Mouse (Mus musculus) embryonic stem cell, embryonic (primary cell): Measurements from ENCODE around the gene Prdx6.

Source experiments
- CTCF ChIA-PET, 4 experiments: fragments of 300-600 bp in 2 of 4; fragments of 350-600 bp in 2 of 4; sonication (Branson Sonifier 250); formaldehyde crosslinking; loops; one replicate each; lab custom pipeline; 2022; ENCODE audit warnings: inconsistent platforms in 2 of 4; lab: Charles Lee
- POLR2A ChIA-PET, 4 experiments: fragments of 300-600 bp in 2 of 4; fragments of 350-600 bp in 2 of 4; sonication (Branson Sonifier 250); formaldehyde crosslinking; loops; one replicate each; lab custom pipeline; 2022; ENCODE audit warnings: antibody characterized with exemption in 4 of 4, inconsistent platforms in 1 of 4; lab: Charles Lee

The Prdx6 gene

DNA sequence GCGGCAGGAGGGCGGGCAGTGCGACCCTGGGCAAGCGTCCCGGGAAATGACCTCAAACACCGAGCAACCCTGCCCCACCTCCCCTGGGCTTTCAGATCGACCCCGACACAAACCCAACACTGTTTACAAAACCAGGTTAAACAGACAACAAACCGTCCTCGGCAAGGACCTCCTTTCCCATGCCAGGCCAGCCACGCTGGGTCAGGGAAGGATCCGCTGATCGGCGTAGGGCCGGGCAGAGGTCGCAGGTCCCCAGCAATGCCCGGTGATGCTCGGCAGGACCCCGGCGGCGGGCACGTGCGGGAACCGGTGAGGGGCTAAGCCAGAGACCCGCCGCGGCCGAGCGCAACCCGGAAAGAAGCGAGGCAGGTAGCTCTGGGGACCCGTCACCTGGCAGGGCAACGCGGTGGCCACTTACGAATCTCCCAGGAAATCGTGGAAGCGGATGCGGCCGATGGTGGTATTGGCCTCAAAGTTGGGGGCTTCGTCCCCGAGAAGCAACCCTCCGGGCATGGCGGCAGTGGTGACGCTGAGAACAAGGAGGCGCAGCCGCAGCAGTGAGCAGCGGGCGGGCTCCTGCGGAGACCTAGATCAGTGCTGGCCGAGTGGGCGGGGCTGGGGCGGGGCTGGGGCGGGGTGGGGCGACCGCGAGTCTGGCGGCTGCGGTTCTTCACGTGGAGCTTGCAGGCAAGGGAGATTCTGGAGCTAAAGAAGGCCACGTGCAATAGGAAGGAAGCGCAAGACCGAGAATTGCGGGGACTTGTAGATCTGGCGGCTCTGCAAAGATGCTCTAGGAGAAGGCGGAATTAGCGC lies at the start of gene Prdx6:
TSS of gene Prdx6 (minus strand) at position 616 of the 813 bp plus-strand sequence.
- CTCF ChIA-PET: interaction anchor here in 2 of 4 experiments (0.5 to 1.2 kb wide), 6 partner anchors 12 to 1405 kb away, joined by 3 to 5 read pairs (median 3); no protein-coding TSS in a partner anchor
- POLR2A ChIA-PET: interaction anchor here (0.5 to 10.5 kb wide), 53 partner anchors 8 to 626 kb away, joined by 3 to 156 read pairs (median 4); partner anchors contain the start of genes Zbtb37 (in 3 of the 4), Rc3h1 (in 2 of the 4), Ankrd45 (in 1 of the 4) and Klhl20 (in 1 of the 4)

- POLR2A ChIA-PET: interaction anchor here in 2 of 4 experiments (0.6 to 1.7 kb wide), 4 partner anchors 19 to 147 kb away, joined by 3 to 7 read pairs (median 4); partner anchors contain the start of gene Prdx6 (in 1 of the 2)
- CTCF ChIA-PET: interaction anchor here in 1 of 4 experiments (2.3 kb wide), 1 partner anchor 74 kb away, joined by 7 read pairs; no protein-coding TSS in a partner anchor
Measured at GRCm38 (mm10) chr1:161288256-161288655, 37.2 kb upstream of the Prdx6 start.

DNA sequence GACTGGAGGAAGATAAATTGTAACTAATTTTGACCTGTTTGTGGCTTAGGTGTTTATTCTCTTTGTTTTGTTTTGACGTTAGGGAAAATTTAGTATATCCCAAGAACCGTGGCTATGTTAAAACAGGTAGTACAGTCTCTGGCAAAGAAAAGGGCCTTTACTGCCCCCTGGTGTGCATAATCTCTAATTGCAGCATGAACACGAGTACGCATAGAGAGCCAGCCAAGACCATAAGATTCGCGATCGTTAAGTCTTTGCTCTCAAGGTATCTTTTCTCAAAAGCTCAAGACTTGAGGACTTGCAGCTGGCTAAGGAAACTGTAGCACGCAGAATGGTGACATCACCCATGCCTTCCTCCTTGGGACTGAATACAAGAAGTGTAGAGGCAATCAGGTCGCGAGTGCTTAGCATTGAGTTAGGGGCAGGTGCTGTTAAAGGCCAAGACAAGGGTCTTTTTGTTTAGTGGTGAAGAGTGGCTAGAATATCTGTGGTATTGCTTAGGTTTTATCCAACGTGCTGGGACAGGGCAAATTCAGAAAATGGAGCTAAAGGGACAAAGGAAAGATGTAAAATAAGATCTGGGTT lies 35.8 kb upstream of the Prdx6 start:
- ChIA-PET POLR2A (interaction anchor here in 3 of 4 experiments (0.9 to 2.0 kb wide), 9 partner anchors 16 to 91 kb away, joined by 3 to 9 read pairs (median 4); partner anchors contain the start of gene Prdx6 (in 2 of the 3)), CTCF (interaction anchor here (0.5 to 2.3 kb wide), 12 partner anchors 10 to 91 kb away, joined by 3 to 8 read pairs (median 3); no protein-coding TSS in a partner anchor)

DNA sequence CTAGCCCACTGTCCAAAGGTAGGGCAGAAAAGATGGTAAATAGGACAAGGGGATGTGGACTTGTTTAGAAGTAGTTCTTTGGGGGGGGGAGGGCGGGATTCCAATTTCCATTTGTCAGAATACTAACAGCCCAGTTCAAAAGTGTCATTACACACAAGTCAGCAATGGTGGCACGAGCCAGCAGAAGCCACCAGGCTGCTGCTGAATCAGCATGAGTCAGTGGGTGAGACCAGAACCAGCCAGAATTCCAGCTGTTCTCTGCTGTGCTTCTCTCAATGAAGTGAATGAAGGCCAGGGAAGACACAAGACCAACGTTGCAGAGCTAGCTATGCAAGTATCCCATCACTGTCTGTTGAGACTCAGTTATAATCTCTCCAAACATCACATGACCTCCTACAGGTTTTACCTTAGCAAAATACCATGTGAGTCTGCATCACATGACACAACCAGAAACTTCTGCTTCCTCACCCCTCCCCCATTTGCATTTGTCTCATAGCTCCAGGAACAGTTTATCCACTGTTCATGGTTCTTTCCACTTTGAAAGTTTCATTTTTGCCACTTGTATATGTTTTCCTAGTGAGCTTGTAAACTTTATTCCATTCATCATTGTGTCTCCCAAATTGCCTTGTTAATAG lies 30.2 kb upstream of the Prdx6 start:
- POLR2A ChIA-PET: interaction anchor here in 1 of 4 experiments (1.1 to 1.4 kb wide), 3 partner anchors 10 to 45 kb away, joined by 3 to 4 read pairs (median 4); no protein-coding TSS in a partner anchor
- CTCF ChIA-PET: no interaction called here

DNA sequence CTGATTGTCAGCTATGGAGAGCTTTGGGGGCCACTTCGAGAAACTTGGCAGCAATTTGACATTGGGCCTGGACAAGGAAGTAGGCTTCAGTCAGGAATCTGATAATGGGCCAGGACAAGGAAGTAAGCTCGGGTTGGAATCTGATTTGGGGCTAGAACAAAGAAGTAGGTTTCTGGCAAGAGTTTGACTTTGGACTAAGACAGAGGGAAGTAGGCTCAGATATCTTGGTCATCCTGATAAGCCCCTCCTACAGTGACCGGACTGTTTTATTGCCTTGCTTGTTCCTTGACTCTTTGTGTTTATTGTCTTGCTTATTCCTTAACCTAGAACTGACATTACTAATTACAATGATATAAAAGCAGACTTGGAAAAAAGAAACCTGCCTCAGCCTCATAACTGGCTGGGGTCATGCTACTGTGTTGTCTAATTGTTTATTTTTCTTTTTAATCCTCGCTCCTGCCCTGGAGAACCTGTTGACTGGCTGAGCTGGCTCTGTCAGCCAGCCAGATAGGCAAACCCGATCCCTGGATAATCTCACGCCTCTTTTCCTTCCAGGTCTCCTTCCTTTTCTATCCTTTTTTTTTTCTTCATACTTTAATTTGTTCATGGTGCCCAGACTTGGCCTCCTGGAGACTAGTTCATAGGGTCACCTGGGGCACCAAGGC lies 28.4 kb upstream of the Prdx6 start:
- POLR2A ChIA-PET: interaction anchor here in 2 of 4 experiments (0.7 to 1.9 kb wide), 3 partner anchors 8 to 28 kb away, joined by 3 to 7 read pairs (median 4); partner anchors contain the start of gene Prdx6 (in 2 of the 2)
- CTCF ChIA-PET: no interaction called here

DNA sequence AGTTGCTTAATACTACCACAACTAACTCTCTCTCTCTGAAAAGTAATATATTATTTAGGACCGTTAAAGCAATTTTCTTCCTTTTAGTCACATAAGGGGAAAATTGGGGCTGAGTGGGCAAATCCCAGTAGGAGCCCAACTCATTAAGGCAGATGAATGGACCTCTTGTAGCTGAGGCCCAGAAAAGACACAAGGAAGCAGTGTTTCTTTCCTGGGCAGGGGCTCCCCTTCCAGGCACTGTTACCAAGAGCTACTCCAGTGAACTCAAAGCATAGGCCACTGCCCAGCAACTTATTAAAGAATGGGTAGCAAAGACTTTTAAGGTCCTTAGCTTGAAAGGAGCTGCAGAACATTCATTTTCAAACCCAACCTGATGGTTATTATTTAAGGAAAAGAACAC lies 22.5 kb upstream of the Prdx6 start:
- POLR2A ChIA-PET: interaction anchor here in 1 of 4 experiments (0.7 to 3.3 kb wide), 3 partner anchors 22 to 532 kb away, joined by 3 to 12 read pairs (median 9); partner anchors contain the start of gene Prdx6

GRCm38 (mm10) chr1:161271461-161271810 lies 20.4 kb upstream of the Prdx6 start:
- CTCF ChIA-PET: interaction anchor here (0.7 to 1.8 kb wide), 6 partner anchors 15 to 76 kb away, joined by 3 to 7 read pairs (median 5); no protein-coding TSS in a partner anchor
- POLR2A ChIA-PET: interaction anchor here (0.6 to 7.7 kb wide), 28 partner anchors 9 to 1540 kb away, joined by 3 to 124 read pairs (median 5); partner anchors contain the start of genes Prdx6 (in 3 of the 4), Rc3h1 (in 2 of the 4) and Zbtb37 (in 2 of the 4)

More for the DNA sequence above, 22.5 kb upstream of the Prdx6 start:
- CTCF ChIA-PET: no interaction called here

- CTCF ChIA-PET: interaction anchor here (0.5 to 1.8 kb wide), 8 partner anchors 14 to 698 kb away, joined by 3 to 9 read pairs (median 5); partner anchors contain the start of gene Pigc (in 1 of the 4)
Measured at GRCm38 (mm10) chr1:161270776-161271460, 19.9 kb upstream of the Prdx6 start.

GRCm38 (mm10) chr1:161269346-161269745 lies 18.3 kb upstream of the Prdx6 start:
- POLR2A ChIA-PET: interaction anchor here in 3 of 4 experiments (0.7 to 7.7 kb wide), 13 partner anchors 12 to 235 kb away, joined by 3 to 124 read pairs (median 5); partner anchors contain the start of genes Prdx6 (in 3 of the 3) and Zbtb37 (in 1 of the 3)
- CTCF ChIA-PET: interaction anchor here in 1 of 4 experiments (0.7 kb wide), 1 partner anchor 462 kb away, joined by 4 read pairs; no protein-coding TSS in a partner anchor

More at GRCm38 (mm10) chr1:161270776-161271460, 19.9 kb upstream of the Prdx6 start:
- POLR2A ChIA-PET: interaction anchor here (0.6 to 7.7 kb wide), 34 partner anchors 9 to 1541 kb away, joined by 3 to 124 read pairs (median 4); partner anchors contain the start of genes Prdx6 (in 3 of the 4), Rc3h1 (in 2 of the 4) and Zbtb37 (in 2 of the 4)

GRCm38 (mm10) chr1:161268884-161269283 lies 17.9 kb upstream of the Prdx6 start:
- ChIA-PET POLR2A (interaction anchor here in 3 of 4 experiments (0.5 to 7.7 kb wide), 14 partner anchors 11 to 234 kb away, joined by 3 to 124 read pairs (median 4); partner anchors contain the start of genes Prdx6 (in 3 of the 3) and Zbtb37 (in 1 of the 3)), CTCF (no interaction called here)

GRCm38 (mm10) chr1:161268116-161268515 lies 17.1 kb upstream of the Prdx6 start:
- ChIA-PET POLR2A (interaction anchor here in 2 of 4 experiments (0.5 to 7.7 kb wide), 8 partner anchors 10 to 40 kb away, joined by 3 to 124 read pairs (median 4); partner anchors contain the start of gene Prdx6 (in 2 of the 2)), CTCF (interaction anchor here in 2 of 4 experiments (0.6 kb wide), 2 partner anchors 57 to 413 kb away, joined by 3 to 4 read pairs; no protein-coding TSS in a partner anchor)

DNA sequence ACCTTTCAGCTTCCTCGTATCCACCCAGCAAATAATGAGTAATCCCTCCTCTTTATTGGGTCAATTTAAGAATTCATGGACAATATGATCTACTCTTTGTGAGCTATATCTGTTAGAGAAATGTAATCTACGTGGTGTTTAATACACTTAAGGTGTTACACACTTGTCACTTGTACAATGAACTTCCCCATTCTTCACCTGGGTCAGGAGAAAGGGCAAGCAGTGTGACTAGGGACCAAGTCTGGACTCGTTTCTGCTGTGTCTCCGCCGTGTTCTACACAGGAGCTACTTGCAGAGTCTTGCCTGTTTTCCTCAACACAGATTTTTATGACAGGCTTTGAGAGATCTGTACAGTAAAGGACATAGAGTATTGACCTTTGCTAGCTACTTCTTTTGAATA lies 13.9 kb upstream of the Prdx6 start:
- CTCF ChIA-PET: interaction anchor here in 2 of 4 experiments (0.5 to 0.6 kb wide), 2 partner anchors 11 to 27 kb away, joined by 3 to 4 read pairs; no protein-coding TSS in a partner anchor
- POLR2A ChIA-PET: interaction anchor here in 3 of 4 experiments (0.6 to 7.7 kb wide), 11 partner anchors 7 to 230 kb away, joined by 3 to 78 read pairs (median 5); partner anchors contain the start of genes Prdx6 (in 2 of the 3) and Zbtb37 (in 1 of the 3)

- ChIA-PET POLR2A (interaction anchor here in 1 of 4 experiments (1.8 to 2.8 kb wide), 4 partner anchors 11 to 18 kb away, joined by 5 to 20 read pairs (median 7); partner anchors contain the start of gene Prdx6), CTCF (interaction anchor here in 1 of 4 experiments (0.8 kb wide), 1 partner anchor 12 kb away, joined by 3 read pairs; no protein-coding TSS in a partner anchor)
Measured at GRCm38 (mm10) chr1:161263584-161263983, 12.6 kb upstream of the Prdx6 start.

DNA sequence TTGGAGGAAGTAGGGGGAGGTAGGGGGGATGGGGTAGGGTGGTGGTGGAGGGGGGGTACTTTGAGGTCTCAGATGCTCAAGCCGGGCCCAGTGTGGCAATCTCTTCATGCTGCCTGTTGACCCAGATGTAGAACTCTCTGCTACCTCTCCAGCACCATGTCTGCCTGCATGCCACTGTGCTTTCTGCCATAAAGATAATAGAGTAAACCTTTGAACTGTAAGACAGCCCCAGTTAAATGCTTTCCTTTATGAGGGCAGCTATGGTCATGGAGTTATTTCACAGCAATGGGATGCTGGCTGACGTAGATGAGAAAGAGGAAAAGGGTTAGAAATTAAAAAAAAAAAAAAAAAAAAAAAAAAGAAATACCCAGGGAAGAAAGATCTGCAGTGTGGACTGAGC lies 11.5 kb upstream of the Prdx6 start:
- ChIA-PET CTCF (no interaction called here), POLR2A (interaction anchor here in 1 of 4 experiments (2.3 to 2.5 kb wide), 2 partner anchors 9 to 12 kb away, joined by 8 to 9 read pairs; partner anchors contain the start of gene Prdx6)

DNA sequence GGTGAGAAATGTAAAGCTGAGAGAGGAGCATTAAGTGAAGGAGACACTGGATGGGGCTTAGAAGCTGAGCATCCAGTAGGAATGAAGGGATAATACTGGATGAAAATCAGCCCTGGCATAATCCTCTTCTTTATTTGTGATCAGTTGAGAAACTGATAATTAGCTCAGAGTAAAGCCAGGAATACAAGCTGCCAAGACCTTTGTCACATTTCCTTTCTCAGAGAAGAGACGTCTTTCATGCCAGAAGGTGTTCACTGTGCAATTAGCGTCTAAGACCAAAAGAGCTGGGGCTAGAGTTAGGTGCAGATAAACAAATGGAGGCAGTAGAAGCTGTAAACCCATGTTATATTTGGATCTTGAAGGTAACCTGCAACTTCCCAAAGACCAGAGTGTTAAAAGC lies 9.7 kb upstream of the Prdx6 start:
- CTCF ChIA-PET: no interaction called here
- POLR2A ChIA-PET: interaction anchor here in 2 of 4 experiments (1.0 to 8.6 kb wide), 6 partner anchors 7 to 13 kb away, joined by 3 to 78 read pairs (median 6); partner anchors contain the start of gene Prdx6 (in 2 of the 2)
